Mouse (Mus musculus): ENCODE measurements around the gene Wdr20rt. TPM values are rescaled to one million over a fixed set of nuclear protein-coding genes. Genes with fewer than 3 reads are reported as not detected.

The Wdr20rt gene
- 2.4 and 2.5 TPM in 2 replicates for total RNA-seq (2012; rRNA removed)

GRCm38 (mm10) chr12:65225467-65225945 is at the start of gene Wdr20rt:
TSS of gene Wdr20rt (plus strand) at chr12:65225517.
- DNase-seq (ENCODE audit: low read depth, low spot score), result no peak
- Histone ChIP-seq H3K9me3 (ENCODE audit: control insufficient read depth, insufficient read depth, low read depth, low read length) (no peaks in the 10 kb centered on the region), H3K4me3 (ENCODE audit: insufficient read depth in 1 of 2, low read depth in 1 of 2, low read length in 2 of 2, poor library complexity in 1 of 2, severe bottlenecking in 1 of 2) (peak within 1 kb of the TSS; percentile 28 to 55), H3K27ac (ENCODE audit: insufficient read depth, low read depth, low read length, poor library complexity, severe bottlenecking) (no peak within 1 kb of the TSS), H3K4me1 (ENCODE audit: control insufficient read depth in 2 of 2, insufficient read depth in 2 of 2, low read length in 2 of 2, poor library complexity in 1 of 2) (no peaks in the 10 kb centered on the region), H3K9ac (ENCODE audit: insufficient read depth, low read depth, low read length, poor library complexity, severe bottlenecking) (no peak within 1 kb of the TSS; the same call in 1 of the 2 replicates), H3K36me3 (ENCODE audit: control insufficient read depth, insufficient read depth, low read length, poor library complexity, severe bottlenecking) (no peaks in the 10 kb centered on the region)
- no peak for TF ChIP-seq MAFK (IDR thresholded peaks at IDR 0.05; ENCODE audit: insufficient read depth, low read depth, low read length)
- TF ChIP-seq ZNF384 (IDR thresholded peaks at IDR 0.05; ENCODE audit: low read depth, low read length), result no peak
- TF ChIP-seq HCFC1 (IDR thresholded peaks at IDR 0.05; ENCODE audit: borderline replicate concordance, insufficient read depth, low read length), result peak; percentile 32; the same call in 1 of the 2 replicates
- in situ Hi-C loops (cut with MboI; ENCODE audit: low sequenced_read_pairs in 2 of 2, unreplicated experiment in 2 of 2), result no loop called here

GRCm38 (mm10) chr12:65187365-65187764 is 38.0 kb upstream of the Wdr20rt start:
- H3K4me1 ChIP-seq (ENCODE audit: control insufficient read depth in 2 of 2, insufficient read depth in 2 of 2, low read length in 2 of 2, poor library complexity in 1 of 2), result no peaks in the 10 kb centered on the region
- H3K9ac ChIP-seq (ENCODE audit: insufficient read depth, low read depth, low read length, poor library complexity, severe bottlenecking), result no peak overlapping the region
- in situ Hi-C loops (cut with MboI; ENCODE audit: low sequenced_read_pairs in 2 of 2, unreplicated experiment in 2 of 2), result no loop called here
- DNase-seq (ENCODE audit: low read depth, low spot score), result no peak
- no peak overlapping the region for H3K27ac ChIP-seq (ENCODE audit: insufficient read depth, low read depth, low read length, poor library complexity, severe bottlenecking)
- H3K9me3 ChIP-seq (ENCODE audit: control insufficient read depth, insufficient read depth, low read depth, low read length), result no peaks in the 10 kb centered on the region
- no peak overlapping the region for H3K4me3 ChIP-seq (ENCODE audit: insufficient read depth in 1 of 2, low read depth in 1 of 2, low read length in 2 of 2, poor library complexity in 1 of 2, severe bottlenecking in 1 of 2)
- TF ChIP-seq ZC3H11A (IDR thresholded peaks at IDR 0.05; ENCODE audit: borderline replicate concordance, low read depth, low read length), result 0 out of 2 replicates have a peak, but pooled peaks have one; percentile 6
- no peak for TF ChIP-seq CHD2 (IDR thresholded peaks at IDR 0.05; ENCODE audit: low read depth, low read length)
- no peaks in the 10 kb centered on the region for H3K36me3 ChIP-seq (ENCODE audit: control insufficient read depth, insufficient read depth, low read length, poor library complexity, severe bottlenecking)

- TF ChIP-seq ZC3H11A (IDR thresholded peaks at IDR 0.05; ENCODE audit: borderline replicate concordance, low read depth, low read length), result no peak
- no peak for DNase-seq (ENCODE audit: low read depth, low spot score)
- no peaks in the 10 kb centered on the region for H3K4me1 ChIP-seq (ENCODE audit: control insufficient read depth in 2 of 2, insufficient read depth in 2 of 2, low read length in 2 of 2, poor library complexity in 1 of 2)
- in situ Hi-C loops (cut with MboI; ENCODE audit: low sequenced_read_pairs in 2 of 2, unreplicated experiment in 2 of 2), result no loop called here
- H3K9me3 ChIP-seq (ENCODE audit: control insufficient read depth, insufficient read depth, low read depth, low read length), result no peaks in the 10 kb centered on the region
- H3K9ac ChIP-seq (ENCODE audit: insufficient read depth, low read depth, low read length, poor library complexity, severe bottlenecking), result no peak overlapping the region
- H3K4me3 ChIP-seq (ENCODE audit: insufficient read depth in 1 of 2, low read depth in 1 of 2, low read length in 2 of 2, poor library complexity in 1 of 2, severe bottlenecking in 1 of 2), result no peak overlapping the region
- no peak overlapping the region for H3K27ac ChIP-seq (ENCODE audit: insufficient read depth, low read depth, low read length, poor library complexity, severe bottlenecking)
- no peaks in the 10 kb centered on the region for H3K36me3 ChIP-seq (ENCODE audit: control insufficient read depth, insufficient read depth, low read length, poor library complexity, severe bottlenecking)
Measured at GRCm38 (mm10) chr12:65189213-65189612, 36.1 kb upstream of the Wdr20rt start.

GRCm38 (mm10) chr12:65194003-65194530 is 31.2 kb upstream of the Wdr20rt start:
- no peak for DNase-seq (ENCODE audit: low read depth, low spot score)
- Histone ChIP-seq H3K9ac (ENCODE audit: insufficient read depth, low read depth, low read length, poor library complexity, severe bottlenecking) (no peak overlapping the region), H3K4me1 (ENCODE audit: control insufficient read depth in 2 of 2, insufficient read depth in 2 of 2, low read length in 2 of 2, poor library complexity in 1 of 2) (no peaks in the 10 kb centered on the region), H3K27ac (ENCODE audit: insufficient read depth, low read depth, low read length, poor library complexity, severe bottlenecking) (no peak overlapping the region), H3K9me3 (ENCODE audit: control insufficient read depth, insufficient read depth, low read depth, low read length) (no peaks in the 10 kb centered on the region), H3K4me3 (ENCODE audit: insufficient read depth in 1 of 2, low read depth in 1 of 2, low read length in 2 of 2, poor library complexity in 1 of 2, severe bottlenecking in 1 of 2) (no peak overlapping the region), H3K36me3 (ENCODE audit: control insufficient read depth, insufficient read depth, low read length, poor library complexity, severe bottlenecking) (no peaks in the 10 kb centered on the region)
- in situ Hi-C loops (cut with MboI; ENCODE audit: low sequenced_read_pairs in 2 of 2, unreplicated experiment in 2 of 2), result no loop called here
- no peak for TF ChIP-seq HCFC1 (IDR thresholded peaks at IDR 0.05; ENCODE audit: borderline replicate concordance, insufficient read depth, low read length)
- TF ChIP-seq ZNF384 (IDR thresholded peaks at IDR 0.05; ENCODE audit: low read depth, low read length), result no peak
- TF ChIP-seq ZC3H11A (IDR thresholded peaks at IDR 0.05; ENCODE audit: borderline replicate concordance, low read depth, low read length), result no peak
- TF ChIP-seq CHD2 (IDR thresholded peaks at IDR 0.05; ENCODE audit: low read depth, low read length), result no peak
- TF ChIP-seq MAFK (IDR thresholded peaks at IDR 0.05; ENCODE audit: insufficient read depth, low read depth, low read length), result no peak

GRCm38 (mm10) chr12:65201812-65202211 is 23.5 kb upstream of the Wdr20rt start:
- Histone ChIP-seq H3K36me3 (ENCODE audit: control insufficient read depth, insufficient read depth, low read length, poor library complexity, severe bottlenecking) (no peaks in the 10 kb centered on the region), H3K9me3 (ENCODE audit: control insufficient read depth, insufficient read depth, low read depth, low read length) (no peaks in the 10 kb centered on the region), H3K9ac (ENCODE audit: insufficient read depth, low read depth, low read length, poor library complexity, severe bottlenecking) (no peak overlapping the region), H3K27ac (ENCODE audit: insufficient read depth, low read depth, low read length, poor library complexity, severe bottlenecking) (no peak overlapping the region), H3K4me3 (ENCODE audit: insufficient read depth in 1 of 2, low read depth in 1 of 2, low read length in 2 of 2, poor library complexity in 1 of 2, severe bottlenecking in 1 of 2) (no peak overlapping the region), H3K4me1 (ENCODE audit: control insufficient read depth in 2 of 2, insufficient read depth in 2 of 2, low read length in 2 of 2, poor library complexity in 1 of 2) (peaks cover 6% of the 10 kb centered on the region in 2 experiments; a peak in 3 of 4 replicates)
- no peak for DNase-seq (ENCODE audit: low read depth, low spot score)
- in situ Hi-C loops (cut with MboI; ENCODE audit: low sequenced_read_pairs in 2 of 2, unreplicated experiment in 2 of 2), result no loop called here
- TF ChIP-seq MAFK (IDR thresholded peaks at IDR 0.05; ENCODE audit: insufficient read depth, low read depth, low read length) (no peak), ZNF384 (IDR thresholded peaks at IDR 0.05; ENCODE audit: low read depth, low read length) (no peak), ZC3H11A (IDR thresholded peaks at IDR 0.05; ENCODE audit: borderline replicate concordance, low read depth, low read length) (no peak), HCFC1 (IDR thresholded peaks at IDR 0.05; ENCODE audit: borderline replicate concordance, insufficient read depth, low read length) (no peak), CHD2 (IDR thresholded peaks at IDR 0.05; ENCODE audit: low read depth, low read length) (no peak)
